Mouse (Mus musculus) hindbrain, embryonic 14.5 days (tissue): ENCODE measurements around the gene Gp2. TPM values are rescaled to one million over a fixed set of nuclear protein-coding genes. Genes with fewer than 3 reads are reported as not detected.

Experiments
- ATAC-seq: fragments of 200-750 bp; cut with Nextera tagmentation; 2 replicates; pipeline ENCODE4 v1.8.0; 2017; ENCODE audit warnings: moderate number of reproducible peaks, mild to moderate bottlenecking, moderate TSS enrichment, moderate library complexity; ENCODE audit not compliant: low FRiP score
- DNase-seq: peaks from one replicate; pipeline ENCODE4 v3.0.0-alpha.2; 2015; ENCODE audit warnings: low spot score
- H3K27ac ChIP-seq: fragments of 300-500 bp; sonication (generic); 2 replicates; pipeline ENCODE4 v1.5.1; 2014; ENCODE audit warnings: mild to moderate bottlenecking, moderate library complexity
- H3K27me3 ChIP-seq: fragments of 300-500 bp; sonication (generic); 2 replicates; pipeline ENCODE4 v1.6.1; 2014; ENCODE audit warnings: mild to moderate bottlenecking, low read length, mixed read lengths; ENCODE audit not compliant: control insufficient read depth, insufficient read depth
- H3K36me3 ChIP-seq: fragments of 300-500 bp; sonication (generic); replicated peaks from 2 replicates; pipeline ENCODE4 v1.6.1; 2014; ENCODE audit not compliant: control insufficient read depth, insufficient read depth
- H3K4me1 ChIP-seq: fragments of 300-500 bp; sonication (generic); replicated peaks from 2 replicates; pipeline ENCODE4 v1.6.1; 2014; ENCODE audit warnings: antibody characterized with exemption, low read length, mixed read lengths; ENCODE audit not compliant: control insufficient read depth, insufficient read depth
- H3K4me2 ChIP-seq: fragments of 300-500 bp; sonication (generic); replicated peaks from 2 replicates; pipeline ENCODE4 v1.6.1; 2014; ENCODE audit warnings: mild to moderate bottlenecking, moderate library complexity
- H3K4me3 ChIP-seq: fragments of 300-500 bp; sonication (generic); replicated peaks from 2 replicates; pipeline ENCODE4 v1.5.1; 2014; ENCODE audit warnings: mild to moderate bottlenecking, low read length
- H3K9ac ChIP-seq: fragments of 300-500 bp; sonication (generic); 2 replicates; pipeline ENCODE4 v1.6.1; 2014
- H3K9me3 ChIP-seq: fragments of 300-500 bp; sonication (generic); 2 replicates; pipeline ENCODE4 v1.6.1; 2016; ENCODE audit warnings: low read length; ENCODE audit not compliant: control insufficient read depth
- WGBS: fragments of 180-500 bp; shearing (Covaris S2); extraction: QIAGEN DNeasy Blood & Tissue Kit; methylation state at CpG from one replicate; pipeline ENCODE4 v1.1.7; 2014; 5-methylcytosine and 5-hydroxymethylcytosine counted together
- polyA plus RNA-seq: library from polyadenylated mRNA; unstranded; fragments of >200 nt; fragmentation: Nextera tagmentation; extraction: Ambion mirVana; gene quantifications from 2 replicates; pipeline ENCODE4 v1.2.1, GENCODE M21; 2014

The Gp2 gene
- polyA plus RNA-seq, 1 experiment from 2014 or later: not detected

DNA sequence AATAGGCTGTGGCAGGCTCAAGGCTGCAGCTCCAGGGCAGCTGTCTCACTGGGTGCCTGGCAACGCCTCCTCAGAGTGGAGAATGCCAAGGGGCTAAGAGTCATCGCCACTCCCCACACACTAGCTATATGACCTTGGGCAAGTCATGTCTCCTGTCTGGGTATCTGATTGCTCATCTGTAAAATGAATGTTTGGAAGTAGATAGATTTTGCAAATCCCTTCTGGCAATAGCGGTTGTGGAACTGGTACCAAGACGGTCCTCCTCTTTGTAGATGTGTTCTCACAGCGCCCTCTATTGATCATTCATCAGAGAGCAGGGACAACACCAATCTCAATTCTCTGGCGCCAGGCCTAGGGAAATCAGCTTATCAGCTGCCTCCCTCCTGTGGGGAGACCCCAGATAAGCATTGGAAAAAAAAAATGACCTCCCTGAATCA, 31.9 kb downstream of the Gp2 start:
- no peaks in the 10 kb centered on the region for H3K27me3 ChIP-seq
- H3K9me3 ChIP-seq: no peaks in the 10 kb centered on the region
- H3K9ac ChIP-seq: no peak overlapping the region
- H3K4me2 ChIP-seq: no peak overlapping the region
- no peaks in the 10 kb centered on the region for H3K4me1 ChIP-seq
- 8% methylated on average over 6 of the region's 6 CpGs for WGBS
- H3K27ac ChIP-seq: 0 out of 2 replicates have a peak overlapping the region, but pooled peaks have one; percentile 14
- DNase-seq: peak; percentile 90
- no peaks in the 10 kb centered on the region for H3K36me3 ChIP-seq
- no peak overlapping the region for H3K4me3 ChIP-seq
- ATAC-seq: peak; percentile 73; the same call in 1 of the 2 replicates

DNA sequence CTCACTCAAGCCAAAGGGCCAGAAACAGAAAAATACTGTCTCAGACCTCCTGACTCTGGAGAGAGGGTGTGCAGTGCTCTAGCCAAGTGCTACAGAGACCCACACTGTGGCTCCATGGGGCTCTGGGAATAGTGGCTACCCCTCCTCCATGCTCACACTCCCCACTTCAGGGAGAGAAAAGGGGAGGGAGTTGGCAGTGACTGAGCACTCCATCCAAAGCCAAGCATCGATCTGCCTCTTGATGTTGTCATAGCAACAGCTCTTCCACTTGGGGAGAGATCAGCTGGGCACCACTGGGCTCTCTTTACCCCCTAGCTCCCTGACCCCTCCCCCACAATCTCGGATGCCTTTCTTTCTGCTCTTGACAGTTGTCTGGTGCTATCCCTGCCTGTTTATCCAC, 38.4 kb downstream of the Gp2 start:
- no peak overlapping the region for H3K9ac ChIP-seq
- peaks cover 13% of the 10 kb centered on the region for H3K4me1 ChIP-seq
- no peaks in the 10 kb centered on the region for H3K9me3 ChIP-seq
- H3K36me3 ChIP-seq: no peaks in the 10 kb centered on the region
- WGBS: 0% methylated on average over 2 of the region's 2 CpGs
- H3K27me3 ChIP-seq: no peaks in the 10 kb centered on the region
- peak overlapping the region; percentile 18; the same call in 1 of the 2 replicates for H3K27ac ChIP-seq
- no peak overlapping the region for H3K4me2 ChIP-seq
- DNase-seq (peak; percentile 63), ATAC-seq (peak; percentile 90)
- H3K4me3 ChIP-seq: no peak overlapping the region

DNA sequence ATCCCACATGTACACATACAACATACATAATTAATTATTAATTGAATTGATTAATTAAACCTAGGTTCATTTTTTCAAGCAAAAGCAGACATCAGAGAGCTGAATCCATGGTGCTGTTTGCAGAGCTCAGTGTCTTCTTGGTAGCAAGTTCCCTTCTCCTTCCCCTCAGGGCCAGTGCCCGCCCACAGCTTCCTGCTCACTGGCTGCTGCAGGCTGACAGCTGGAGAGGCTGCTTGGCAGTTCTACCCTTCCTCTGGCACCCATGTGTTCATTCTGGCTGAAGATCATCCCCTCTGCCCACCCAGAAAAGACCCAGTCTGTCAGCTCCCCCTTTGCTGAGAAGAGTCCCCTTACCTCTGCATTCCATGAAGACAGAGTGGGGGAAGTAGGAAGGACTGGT, 40.6 kb downstream of the Gp2 start:
- ATAC-seq: no peak
- DNase-seq: no peak

DNA sequence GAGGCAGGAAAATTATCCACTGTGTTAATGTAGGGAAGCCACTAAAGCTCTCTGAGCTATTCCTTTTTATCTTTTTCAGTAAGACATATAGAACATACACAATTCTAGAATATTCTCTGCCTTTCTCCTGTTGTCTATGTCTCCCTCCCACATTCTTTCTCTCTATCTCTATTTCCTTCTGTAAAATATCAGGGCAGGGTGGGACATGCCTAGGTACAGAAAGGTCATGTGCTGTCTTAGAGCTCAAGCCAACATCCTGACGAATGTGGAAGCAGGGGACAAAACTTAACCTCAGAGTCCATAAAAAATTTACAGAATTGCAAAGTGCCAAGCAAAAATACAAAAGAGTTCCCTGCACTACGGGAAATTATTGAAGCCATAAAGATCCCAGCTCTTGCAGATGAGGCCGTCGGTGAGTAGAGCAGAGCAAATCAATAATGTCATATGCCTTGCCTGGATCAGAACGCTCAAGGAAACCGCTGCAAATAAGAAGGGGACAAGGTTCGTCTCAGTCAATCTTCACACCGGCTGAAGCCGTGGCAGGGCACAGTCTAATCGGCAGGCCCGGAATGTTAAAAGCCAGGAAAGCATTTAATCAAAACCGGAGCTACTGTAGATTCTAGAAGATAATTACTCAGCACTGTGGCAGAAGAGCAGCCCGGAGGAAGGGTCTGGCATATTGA, 64.9 kb downstream of the Gp2 start:
- no peaks in the 10 kb centered on the region for H3K27me3 ChIP-seq
- no peak overlapping the region for H3K4me3 ChIP-seq
- DNase-seq: no peak
- H3K4me2 ChIP-seq: no peak overlapping the region
- no peaks in the 10 kb centered on the region for H3K4me1 ChIP-seq
- H3K27ac ChIP-seq: peak overlapping the region; percentile 11; the same call in 1 of the 2 replicates
- no peak overlapping the region for H3K9ac ChIP-seq
- ATAC-seq: no peak
- no peaks in the 10 kb centered on the region for H3K36me3 ChIP-seq
- WGBS: 65% methylated on average over 13 of the region's 13 CpGs
- no peaks in the 10 kb centered on the region for H3K9me3 ChIP-seq

More for the DNA sequence above, 40.6 kb downstream of the Gp2 start:
- Histone ChIP-seq H3K27me3 (no peaks in the 10 kb centered on the region), H3K4me3 (no peak overlapping the region), H3K9ac (no peak overlapping the region), H3K36me3 (no peaks in the 10 kb centered on the region), H3K9me3 (no peaks in the 10 kb centered on the region), H3K4me1 (peaks cover 13% of the 10 kb centered on the region), H3K4me2 (no peak overlapping the region), H3K27ac (no peak overlapping the region)
- 62% methylated on average over 1 of the region's 1 CpGs for WGBS

Other genes starting within 250 kb of the Gp2 start
- gene Umod, start 20.0 kb upstream of the Gp2 start, polyA plus RNA-seq: not detected in 2 replicates
- not detected in 2 replicates for gene Acsm5, start 60.2 kb upstream of the Gp2 start, polyA plus RNA-seq
- 0.39 TPM in 1 of 2 replicates, not detected in the other for gene Pdilt, start 64.2 kb upstream of the Gp2 start, polyA plus RNA-seq
- gene Acsm2, start 95.1 kb upstream of the Gp2 start, polyA plus RNA-seq: not detected in 2 replicates
- gene Acsm1, start 147.7 kb upstream of the Gp2 start, polyA plus RNA-seq: not detected in 2 replicates
- not detected in 2 replicates for gene Acsm4, start 230.7 kb upstream of the Gp2 start, polyA plus RNA-seq